Mouse (Mus musculus) CH12.LX (cell line): ENCODE measurements around the gene Ldb2.

ENCODE experiments used
- CTCF ChIP-seq, 2 experiments: IDR thresholded peaks in 1 of 2; conservative IDR thresholded peaks in 1 of 2; 2 replicates each; pipeline ENCODE4 v1.5.1; 2011 to 2012; ENCODE audit warnings: low read depth in 2 of 2, low read length in 2 of 2, improper control_type of control experiment in 1 of 2, inconsistent platforms in 1 of 2, mild to moderate bottlenecking in 1 of 2, moderate library complexity in 1 of 2
- ETS1 ChIP-seq: conservative IDR thresholded peaks from 2 replicates; pipeline ENCODE4 v1.6.1; 2012; ENCODE audit warnings: low read depth, mild to moderate bottlenecking, inconsistent platforms, low read length, improper control_type of control experiment, moderate library complexity
- JUN ChIP-seq: IDR thresholded peaks from 2 replicates; pipeline ENCODE4 v1.6.1; 2011; ENCODE audit warnings: low read depth, mild to moderate bottlenecking, low read length, improper control_type of control experiment, moderate library complexity; ENCODE audit not compliant: insufficient read depth
- KAT2A ChIP-seq: IDR thresholded peaks from 2 replicates; pipeline ENCODE4 v1.6.1; 2012; ENCODE audit warnings: low read length, improper control_type of control experiment, inconsistent platforms; ENCODE audit not compliant: insufficient replicate concordance
- MYC ChIP-seq: IDR thresholded peaks from 2 replicates; pipeline ENCODE4 v1.6.1; 2011; ENCODE audit warnings: low read depth, mild to moderate bottlenecking, improper control_type of control experiment, low read length
- PAX5 ChIP-seq: IDR thresholded peaks from 2 replicates; pipeline ENCODE4 v1.6.1; 2012; ENCODE audit warnings: low read length, inconsistent platforms, mixed read lengths
- POLR2A ChIP-seq: IDR thresholded peaks from 2 replicates; pipeline ENCODE4 v1.6.1; 2011; ENCODE audit warnings: low read depth, mild to moderate bottlenecking, improper control_type of control experiment, low read length
- ZNF384 ChIP-seq: IDR thresholded peaks from 2 replicates; pipeline ENCODE4 v1.6.1; 2012; ENCODE audit warnings: low read depth, low read length, improper control_type of control experiment, inconsistent platforms

- no peak for TF ChIP-seq POLR2A
- no peak for TF ChIP-seq CTCF (conservative IDR thresholded peaks at IDR 0.05 in 1 of 2, IDR thresholded peaks at IDR 0.05 in 1 of 2; ENCODE audit: low read depth in 2 of 2, low read length in 2 of 2)
- no peak for TF ChIP-seq KAT2A
- no peak for TF ChIP-seq ETS1
- no peak for TF ChIP-seq JUN
- TF ChIP-seq PAX5, result no peak
- TF ChIP-seq MYC, result no peak
- no peak for TF ChIP-seq ZNF384
Measured at GRCm38 (mm10) chr5:44574681-44575080, 224.8 kb downstream of the Ldb2 start.
